Mouse (Mus musculus): ENCODE results near the gene Slco1a6. TPM values are rescaled to one million over a fixed set of nuclear protein-coding genes. Genes with fewer than 3 reads are reported as not detected.
"Not testable (repeated sequence)": the region's sequence is repeated elsewhere in the genome, so short reads cannot be mapped to it uniquely, and the experiment has no call there.

Slco1a6 gene
- polyA plus RNA-seq, 1 experiment from 2014 or later: 0.35 TPM

DNA sequence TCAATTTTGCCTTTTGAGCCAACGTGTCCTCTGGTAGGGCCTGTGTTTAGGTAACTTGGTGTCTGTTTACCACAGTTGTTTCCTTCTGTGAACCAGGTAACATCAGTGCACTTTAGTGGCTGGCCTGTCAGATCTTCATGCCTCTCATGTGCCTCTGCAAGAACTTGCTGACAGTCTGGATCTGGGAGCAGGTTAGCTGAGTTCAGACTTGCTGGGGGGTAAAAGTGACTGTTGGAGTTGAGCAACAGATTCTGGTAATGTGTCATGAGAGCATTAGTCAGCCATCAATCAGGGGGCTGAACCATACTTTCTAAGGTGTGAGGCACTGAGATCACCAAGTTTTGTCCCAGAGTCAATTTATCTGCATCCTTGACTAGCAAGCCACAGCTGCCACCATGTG is 16.4 kb downstream of the Slco1a6 start:
- Histone ChIP-seq H3K36me3 (ENCODE audit: control insufficient read depth, insufficient read depth, low read length) (no peaks in the 10 kb centered on the region), H3K27ac (replicated peaks; ENCODE audit: low read depth, low read length) (no peak overlapping the region), H3K27me3 (replicated peaks; ENCODE audit: control insufficient read depth, insufficient read depth, low read length) (no peaks in the 10 kb centered on the region), H3K9me3 (ENCODE audit: control insufficient read depth, low read length) (no peaks in the 10 kb centered on the region), H3K4me2 (ENCODE audit: low read depth, low read length) (no peak overlapping the region), H3K9ac (ENCODE audit: low read depth, low read length) (no peak overlapping the region), H3K4me1 (ENCODE audit: control insufficient read depth, insufficient read depth, low read length) (no peaks in the 10 kb centered on the region), H3K4me3 (ENCODE audit: low read depth, low read length) (no peak overlapping the region)
- DNase-seq (ENCODE audit: low spot score) (peak; percentile 1), ATAC-seq (ENCODE audit: low read depth) (no peak)
- 68% methylated on average over 1 of the region's 1 CpGs for WGBS

DNA sequence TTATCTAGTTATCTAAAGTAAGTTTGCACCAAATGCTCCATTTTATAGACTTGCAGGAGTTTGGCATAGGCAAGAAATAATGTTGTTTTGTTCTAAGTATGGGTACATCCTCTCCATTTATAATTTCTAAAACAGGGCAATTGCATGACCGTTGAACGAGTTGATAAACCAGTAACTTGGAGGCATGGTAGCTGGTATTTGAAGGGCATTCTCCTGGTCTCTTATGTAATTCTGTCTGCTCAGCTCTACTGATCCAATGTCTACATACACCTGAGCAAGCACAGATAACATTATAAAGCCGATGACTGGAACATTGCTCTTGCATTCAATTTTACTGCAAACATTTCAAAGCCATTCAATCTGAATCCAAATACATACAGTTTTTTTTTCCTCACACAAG is 20.9 kb downstream of the Slco1a6 start:
- Histone ChIP-seq H3K9ac (ENCODE audit: low read depth, low read length) (no peak overlapping the region), H3K4me2 (ENCODE audit: low read depth, low read length) (no peak overlapping the region), H3K27me3 (replicated peaks; ENCODE audit: control insufficient read depth, insufficient read depth, low read length) (no peaks in the 10 kb centered on the region), H3K36me3 (ENCODE audit: control insufficient read depth, insufficient read depth, low read length) (no peaks in the 10 kb centered on the region), H3K4me3 (ENCODE audit: low read depth, low read length) (no peak overlapping the region), H3K27ac (replicated peaks; ENCODE audit: low read depth, low read length) (no peak overlapping the region), H3K9me3 (ENCODE audit: control insufficient read depth, low read length) (no peaks in the 10 kb centered on the region), H3K4me1 (ENCODE audit: control insufficient read depth, insufficient read depth, low read length) (no peaks in the 10 kb centered on the region)
- ATAC-seq (ENCODE audit: low read depth) (no peak), DNase-seq (ENCODE audit: low spot score) (no peak)
- WGBS: 92% methylated on average over 3 of the region's 3 CpGs

- 68% methylated on average over 2 of the region's 2 CpGs for WGBS
Measured at GRCm38 (mm10) chr6:142185868-142186415, 22.4 kb downstream of the Slco1a6 start.

GRCm38 (mm10) chr6:142163406-142163805 is 44.9 kb downstream of the Slco1a6 start:
- Histone ChIP-seq H3K4me1 (ENCODE audit: control insufficient read depth, insufficient read depth, low read length) (no peaks in the 10 kb centered on the region), H3K9me3 (ENCODE audit: control insufficient read depth, low read length) (no peaks in the 10 kb centered on the region), H3K4me3 (ENCODE audit: low read depth, low read length) (no peak overlapping the region), H3K27ac (replicated peaks; ENCODE audit: low read depth, low read length) (no peak overlapping the region), H3K27me3 (replicated peaks; ENCODE audit: control insufficient read depth, insufficient read depth, low read length) (no peaks in the 10 kb centered on the region), H3K9ac (ENCODE audit: low read depth, low read length) (no peak overlapping the region), H3K36me3 (ENCODE audit: control insufficient read depth, insufficient read depth, low read length) (no peaks in the 10 kb centered on the region), H3K4me2 (ENCODE audit: low read depth, low read length) (no peak overlapping the region)
- DNase-seq (ENCODE audit: low spot score) (no peak), ATAC-seq (ENCODE audit: low read depth) (no peak)
- WGBS: 74% methylated on average over 5 of the region's 5 CpGs

More at GRCm38 (mm10) chr6:142185868-142186415, 22.4 kb downstream of the Slco1a6 start:
- DNase-seq (ENCODE audit: low spot score): no peak
- Histone ChIP-seq H3K9me3 (ENCODE audit: control insufficient read depth, low read length) (no peaks in the 10 kb centered on the region), H3K27me3 (replicated peaks; ENCODE audit: control insufficient read depth, insufficient read depth, low read length) (no peaks in the 10 kb centered on the region), H3K4me2 (ENCODE audit: low read depth, low read length) (no peak overlapping the region), H3K27ac (replicated peaks; ENCODE audit: low read depth, low read length) (no peak overlapping the region), H3K4me1 (ENCODE audit: control insufficient read depth, insufficient read depth, low read length) (no peaks in the 10 kb centered on the region), H3K9ac (ENCODE audit: low read depth, low read length) (no peak overlapping the region), H3K4me3 (ENCODE audit: low read depth, low read length) (no peak overlapping the region), H3K36me3 (ENCODE audit: control insufficient read depth, insufficient read depth, low read length) (no peaks in the 10 kb centered on the region)
- no peak for ATAC-seq (ENCODE audit: low read depth)

GRCm38 (mm10) chr6:142161171-142161570 is 47.1 kb downstream of the Slco1a6 start:
- ATAC-seq (ENCODE audit: low read depth) (no peak), DNase-seq (ENCODE audit: low spot score) (no peak)
- 88% methylated on average over 2 of the region's 2 CpGs for WGBS
- H3K36me3 ChIP-seq (ENCODE audit: control insufficient read depth, insufficient read depth, low read length): no peaks in the 10 kb centered on the region
- no peaks in the 10 kb centered on the region for H3K4me1 ChIP-seq (ENCODE audit: control insufficient read depth, insufficient read depth, low read length)
- H3K27me3 ChIP-seq (replicated peaks; ENCODE audit: control insufficient read depth, insufficient read depth, low read length): no peaks in the 10 kb centered on the region
- no peak overlapping the region for H3K9ac ChIP-seq (ENCODE audit: low read depth, low read length)
- no peak overlapping the region for H3K4me2 ChIP-seq (ENCODE audit: low read depth, low read length)
- no peak overlapping the region for H3K4me3 ChIP-seq (ENCODE audit: low read depth, low read length)
- H3K9me3 ChIP-seq (ENCODE audit: control insufficient read depth, low read length): no peaks in the 10 kb centered on the region
- no peak overlapping the region for H3K27ac ChIP-seq (replicated peaks; ENCODE audit: low read depth, low read length)

- H3K4me3 ChIP-seq (ENCODE audit: low read depth, low read length); H3K4me1 ChIP-seq (ENCODE audit: control insufficient read depth, insufficient read depth, low read length); ATAC-seq (ENCODE audit: low read depth); H3K27me3 ChIP-seq (replicated peaks; ENCODE audit: control insufficient read depth, insufficient read depth, low read length); DNase-seq (ENCODE audit: low spot score); H3K9me3 ChIP-seq (ENCODE audit: control insufficient read depth, low read length); H3K36me3 ChIP-seq (ENCODE audit: control insufficient read depth, insufficient read depth, low read length); H3K9ac ChIP-seq (ENCODE audit: low read depth, low read length); H3K4me2 ChIP-seq (ENCODE audit: low read depth, low read length); H3K27ac ChIP-seq (replicated peaks; ENCODE audit: low read depth, low read length): not testable (repeated sequence)
- 94% methylated on average over 2 of the region's 10 CpGs for WGBS
Measured at GRCm38 (mm10) chr6:142154081-142154480, 54.2 kb downstream of the Slco1a6 start.

DNA sequence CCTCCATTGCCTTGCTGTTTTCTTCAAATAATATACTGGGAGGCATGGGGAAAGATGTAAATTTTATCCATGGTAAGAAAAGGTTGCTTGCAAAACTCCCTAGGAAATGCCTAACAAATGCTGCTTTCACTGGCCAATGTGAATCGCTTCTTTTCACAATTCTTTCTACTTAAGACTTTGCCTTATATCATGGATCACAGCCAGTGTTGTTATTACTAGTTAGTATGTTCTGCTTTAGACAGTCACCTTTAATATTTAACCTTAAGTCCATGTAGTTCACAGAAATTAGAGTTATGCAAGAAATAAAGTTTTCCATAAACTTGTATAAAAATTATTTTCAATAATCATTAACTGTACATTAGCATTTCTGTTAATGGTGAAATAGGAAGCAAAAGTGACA is 60.0 kb downstream of the Slco1a6 start:
- ATAC-seq (ENCODE audit: low read depth): no peak
- Histone ChIP-seq H3K4me2 (ENCODE audit: low read depth, low read length) (no peak overlapping the region), H3K36me3 (ENCODE audit: control insufficient read depth, insufficient read depth, low read length) (no peaks in the 10 kb centered on the region), H3K4me3 (ENCODE audit: low read depth, low read length) (no peak overlapping the region), H3K27ac (replicated peaks; ENCODE audit: low read depth, low read length) (no peak overlapping the region), H3K9me3 (ENCODE audit: control insufficient read depth, low read length) (no peaks in the 10 kb centered on the region), H3K9ac (ENCODE audit: low read depth, low read length) (no peak overlapping the region), H3K27me3 (replicated peaks; ENCODE audit: control insufficient read depth, insufficient read depth, low read length) (no peaks in the 10 kb centered on the region), H3K4me1 (ENCODE audit: control insufficient read depth, insufficient read depth, low read length) (no peaks in the 10 kb centered on the region)
- 89% methylated on average over 1 of the region's 1 CpGs for WGBS
- no peak for DNase-seq (ENCODE audit: low spot score)

DNA sequence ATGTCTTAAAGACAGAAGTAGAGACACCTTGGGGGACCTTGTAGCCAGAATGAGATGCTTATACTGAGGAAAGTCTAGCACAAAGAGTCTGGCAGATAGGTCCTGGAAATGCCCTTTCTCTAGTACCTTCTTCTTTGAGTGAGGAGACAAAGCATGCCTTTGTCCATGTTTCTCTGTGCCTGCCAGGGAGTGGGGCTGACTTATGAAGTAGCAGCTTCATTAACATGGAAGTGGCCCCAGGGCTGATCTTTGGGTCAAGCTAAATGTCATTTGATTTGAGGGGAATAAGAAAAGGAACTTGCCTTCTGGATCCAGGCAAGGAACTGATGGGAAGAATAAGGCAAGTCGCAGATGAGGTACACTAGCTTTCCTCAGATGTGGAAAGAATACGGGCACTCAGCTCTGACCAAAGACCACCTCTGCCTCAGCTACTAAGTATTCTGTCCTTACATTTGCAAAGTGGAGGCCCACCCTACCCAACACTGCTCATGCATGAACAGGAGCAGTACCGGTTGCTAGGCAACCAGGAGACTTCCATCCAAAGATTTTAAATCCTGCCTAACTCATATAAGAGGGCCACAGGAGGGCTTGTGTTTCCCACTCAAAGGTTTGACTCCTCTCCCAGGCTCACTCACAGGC is 96.5 kb downstream of the Slco1a6 start:
- Histone ChIP-seq H3K9me3 (ENCODE audit: control insufficient read depth, low read length) (no peaks in the 10 kb centered on the region), H3K4me1 (ENCODE audit: control insufficient read depth, insufficient read depth, low read length) (no peaks in the 10 kb centered on the region), H3K9ac (ENCODE audit: low read depth, low read length) (no peak overlapping the region), H3K27ac (replicated peaks; ENCODE audit: low read depth, low read length) (no peak overlapping the region), H3K27me3 (replicated peaks; ENCODE audit: control insufficient read depth, insufficient read depth, low read length) (no peaks in the 10 kb centered on the region), H3K36me3 (ENCODE audit: control insufficient read depth, insufficient read depth, low read length) (no peaks in the 10 kb centered on the region), H3K4me3 (ENCODE audit: low read depth, low read length) (no peak overlapping the region), H3K4me2 (ENCODE audit: low read depth, low read length) (no peak overlapping the region)
- DNase-seq (ENCODE audit: low spot score) (peak; percentile 26), ATAC-seq (ENCODE audit: low read depth) (peak; percentile 53; the same call in 1 of the 2 replicates)
- 52% methylated on average over 3 of the region's 3 CpGs for WGBS

DNA sequence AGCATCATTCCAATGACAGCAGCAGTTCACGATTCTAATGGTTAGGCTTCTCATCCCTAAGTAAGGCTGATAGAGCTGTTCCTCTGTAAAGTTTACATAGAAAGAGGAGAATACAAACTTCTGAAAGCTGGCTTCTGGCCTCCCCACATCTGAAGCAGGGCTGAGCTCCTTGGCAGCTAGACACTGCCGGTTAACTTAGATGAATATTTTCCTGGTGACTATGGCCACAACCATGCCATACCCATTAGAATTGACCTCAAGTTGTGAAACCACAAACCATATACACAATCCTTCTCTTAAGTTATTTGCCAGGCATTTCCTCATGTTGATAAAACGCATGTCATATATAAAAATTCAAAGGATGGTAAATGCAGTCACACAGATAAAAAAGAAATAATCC is 117.2 kb downstream of the Slco1a6 start:
- ATAC-seq (ENCODE audit: low read depth): no peak
- H3K4me1 ChIP-seq (ENCODE audit: control insufficient read depth, insufficient read depth, low read length): no peaks in the 10 kb centered on the region
- no peak overlapping the region for H3K27ac ChIP-seq (replicated peaks; ENCODE audit: low read depth, low read length)
- DNase-seq (ENCODE audit: low spot score): peak; percentile 5
- no peak overlapping the region for H3K4me2 ChIP-seq (ENCODE audit: low read depth, low read length)
- H3K27me3 ChIP-seq (replicated peaks; ENCODE audit: control insufficient read depth, insufficient read depth, low read length): no peaks in the 10 kb centered on the region
- no peak overlapping the region for H3K4me3 ChIP-seq (ENCODE audit: low read depth, low read length)
- H3K36me3 ChIP-seq (ENCODE audit: control insufficient read depth, insufficient read depth, low read length): no peaks in the 10 kb centered on the region
- H3K9ac ChIP-seq (ENCODE audit: low read depth, low read length): no peak overlapping the region
- 74% methylated on average over 3 of the region's 3 CpGs for WGBS
- H3K9me3 ChIP-seq (ENCODE audit: control insufficient read depth, low read length): no peaks in the 10 kb centered on the region
